ENCODE assay signal across 9 mouse cellular contexts in genomic region chr4:139669847-139670246, GRCm38 (mm10). TPM values are rescaled to one million over a fixed set of nuclear protein-coding genes. Genes with fewer than 3 reads are reported as not detected.
DNase-seq lines count a peak whose midpoint lies in the region; ATAC-seq lines count a peak whose summit lies in the region.
"Had no signal": no experiment of that assay in that cellular context is flagged by ENCODE, and none has a peak within 500 bp of the region (broad histone marks: within the 10 kb centered on the region; RNA-seq: fewer than 3 reads in every experiment).

No protein-coding gene starts in this region.

- 15% methylated on average over 6 of the region's 6 CpGs for WGBS in embryonic facial prominence, embryonic 15.5 days
- WGBS in midbrain, embryonic 14.5 days: 20% methylated on average over 6 of the region's 6 CpGs

- no peaks in the 10 kb centered on the region for H3K4me1 ChIP-seq in embryonic facial prominence, embryonic 15.5 days
- no peaks in the 10 kb centered on the region for H3K4me1 ChIP-seq in midbrain, embryonic 14.5 days (ENCODE audit: control insufficient read depth, insufficient read depth, low read length)

- H3K27me3 ChIP-seq in embryonic facial prominence, embryonic 15.5 days: no peaks in the 10 kb centered on the region; the same call in 1 of the 2 replicates
- no peaks in the 10 kb centered on the region for H3K27me3 ChIP-seq in midbrain, embryonic 14.5 days (ENCODE audit: control insufficient read depth, insufficient read depth, low read length)

- no peaks in the 10 kb centered on the region for H3K9me3 ChIP-seq in embryonic facial prominence, embryonic 15.5 days (replicated peaks)
- H3K9me3 ChIP-seq in midbrain, embryonic 14.5 days (ENCODE audit: control insufficient read depth, low read length): no peaks in the 10 kb centered on the region

- no peak overlapping the region for H3K4me2 ChIP-seq in embryonic facial prominence, embryonic 15.5 days (replicated peaks)
- no peak overlapping the region for H3K4me2 ChIP-seq in midbrain, embryonic 14.5 days (ENCODE audit: low read length)

- peak; percentile 48 for DNase-seq in ovary, postnatal 36 days (ENCODE audit: low spot score)
- DNase-seq in ovary, postnatal 10 days (ENCODE audit: low spot score): no peak
- DNase-seq in adrenal gland, postnatal 25 days: peak; percentile 60
- peak; percentile 30 for DNase-seq in hindlimb bud, embryonic 11.5 days (ENCODE audit: extremely low spot score, low read depth, low spot score)
- DNase-seq in left cerebral cortex, postnatal 14 days (ENCODE audit: low spot score in 2 of 2): peak; percentile 43 to 49
- peak; percentile 87 for DNase-seq in midbrain, embryonic 14.5 days
- DNase-seq in testis, postnatal 10 days (ENCODE audit: low spot score): peak; percentile 76

- peak; percentile 57; the same call in 1 of the 2 replicates for ATAC-seq in embryonic facial prominence, embryonic 15.5 days (ENCODE audit: insufficient number of reproducible peaks, low FRiP score, low TSS enrichment, low read depth)
- ATAC-seq in midbrain, embryonic 14.5 days (ENCODE audit: low FRiP score, low TSS enrichment): no peak

- no peak overlapping the region for H3K27ac ChIP-seq in embryonic facial prominence, embryonic 15.5 days (replicated peaks)
- H3K27ac ChIP-seq in midbrain, embryonic 14.5 days (replicated peaks; ENCODE audit: low read depth, low read length): no peak overlapping the region

- H3K4me3 ChIP-seq in embryonic facial prominence, embryonic 15.5 days (replicated peaks): no peak overlapping the region
- no peak overlapping the region for H3K4me3 ChIP-seq in midbrain, embryonic 14.5 days (replicated peaks; ENCODE audit: low read depth, low read length)

- no peaks in the 10 kb centered on the region for H3K36me3 ChIP-seq in embryonic facial prominence, embryonic 15.5 days
- no peaks in the 10 kb centered on the region for H3K36me3 ChIP-seq in midbrain, embryonic 14.5 days (ENCODE audit: control insufficient read depth, insufficient read depth, low read length)

- intact Hi-C loops in left cerebral cortex, postnatal 14 days (cut with DNase I): loop anchor here (2.0 kb wide), 1 partner anchor 25 kb away; no protein-coding TSS in a partner anchor

- H3K9ac ChIP-seq in embryonic facial prominence, embryonic 15.5 days: no peak overlapping the region
- no peak overlapping the region for H3K9ac ChIP-seq in midbrain, embryonic 14.5 days (replicated peaks; ENCODE audit: low read length)

RNA-seq across cellular contexts. Expression of gene Tas1r2, which starts 16.5 kb away (rescaled TPM):
- not detected in 2 replicates for total RNA-seq in adrenal gland, postnatal 25 days (2021)
- polyA plus RNA-seq in embryonic facial prominence, embryonic 15.5 days (2015; fragmentation: Nextera tagmentation; extraction: Ambion mirVana): 0.07 TPM in 1 of 2 replicates, not detected in the other
- total RNA-seq in left cerebral cortex, postnatal 14 days (2021): not detected
- polyA plus RNA-seq in midbrain, embryonic 14.5 days (2014; fragmentation: Nextera tagmentation; extraction: Ambion mirVana): not detected in 2 replicates
- total RNA-seq: gastrocnemius, adult 8-10 months had no signal

RNA-seq across cellular contexts. Expression of gene Aldh4a1, which starts 47.2 kb away (rescaled TPM):
- total RNA-seq in adrenal gland, postnatal 25 days (2021): 124 and 138 TPM in 2 replicates
- 37.1 and 37.7 TPM in 2 replicates for polyA plus RNA-seq in embryonic facial prominence, embryonic 15.5 days (2015; fragmentation: Nextera tagmentation; extraction: Ambion mirVana)
- 10 to 100 TPM; 17.4 to 18.1 TPM for total RNA-seq in left cerebral cortex, postnatal 14 days (2021)
- polyA plus RNA-seq in midbrain, embryonic 14.5 days (2014; fragmentation: Nextera tagmentation; extraction: Ambion mirVana): 14.1 and 15.2 TPM in 2 replicates
